Mouse (Mus musculus) heart, adult 8-10 months (tissue): ENCODE measurements around the gene Hdac9. TPM values are rescaled to one million over a fixed set of nuclear protein-coding genes. Genes with fewer than 3 reads are reported as not detected.
A peak's percentile ranks its signal among the peaks of the same experiment; 100 is the strongest.

Experiments used
- DNase-seq: peaks from one replicate; pipeline ENCODE4 v3.0.0; 2022; ENCODE audit warnings: low spot score
- total RNA-seq, 4 experiments: library from RNA; stranded (reverse); gene quantifications; 2 replicates each; pipeline ENCODE4 v1.2.4; 2022

Gene Hdac9
- total RNA-seq, 4 experiments from 2014 or later = 15.6 to 20.6 (median 19.3) TPM

DNA sequence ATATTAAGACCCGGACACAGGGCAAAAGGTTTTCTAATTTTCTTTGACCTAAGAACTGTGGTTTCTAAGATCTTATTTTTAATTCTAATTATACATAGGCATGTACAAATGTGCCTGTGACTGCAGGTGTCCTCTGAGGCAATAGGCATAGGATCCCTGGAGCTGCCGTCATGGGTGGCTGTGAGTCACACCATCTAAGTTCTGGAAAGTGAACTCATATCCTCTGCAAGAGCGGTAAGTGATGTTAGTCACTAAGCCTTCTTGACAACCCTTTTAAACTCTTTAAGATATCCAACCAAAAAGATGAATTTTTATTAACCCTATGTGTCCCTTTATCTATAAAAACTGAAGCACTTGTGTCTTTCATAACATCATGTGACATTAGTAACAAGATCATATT, 304.4 kb downstream of the Hdac9 start:
- DNase-seq = no peak

DNA sequence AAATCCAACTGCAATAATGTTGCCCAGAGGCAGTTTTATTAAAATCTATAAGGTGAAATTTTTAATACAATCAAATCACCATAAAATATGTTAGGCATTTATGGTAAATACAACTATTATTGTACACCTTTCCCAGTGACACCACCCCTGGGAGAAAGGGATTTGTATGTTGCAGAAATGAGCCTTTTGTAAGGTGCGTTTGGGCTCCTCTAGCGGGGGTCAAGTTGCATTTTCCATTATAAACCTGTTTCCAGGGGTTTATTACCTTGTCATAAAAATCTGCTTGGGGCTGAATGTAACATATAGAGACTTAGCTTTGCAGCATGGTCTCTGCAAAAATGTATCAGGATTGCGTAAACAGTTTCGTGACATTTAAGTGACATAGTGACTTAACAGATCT, 312.4 kb downstream of the Hdac9 start:
- no peak for DNase-seq

DNA sequence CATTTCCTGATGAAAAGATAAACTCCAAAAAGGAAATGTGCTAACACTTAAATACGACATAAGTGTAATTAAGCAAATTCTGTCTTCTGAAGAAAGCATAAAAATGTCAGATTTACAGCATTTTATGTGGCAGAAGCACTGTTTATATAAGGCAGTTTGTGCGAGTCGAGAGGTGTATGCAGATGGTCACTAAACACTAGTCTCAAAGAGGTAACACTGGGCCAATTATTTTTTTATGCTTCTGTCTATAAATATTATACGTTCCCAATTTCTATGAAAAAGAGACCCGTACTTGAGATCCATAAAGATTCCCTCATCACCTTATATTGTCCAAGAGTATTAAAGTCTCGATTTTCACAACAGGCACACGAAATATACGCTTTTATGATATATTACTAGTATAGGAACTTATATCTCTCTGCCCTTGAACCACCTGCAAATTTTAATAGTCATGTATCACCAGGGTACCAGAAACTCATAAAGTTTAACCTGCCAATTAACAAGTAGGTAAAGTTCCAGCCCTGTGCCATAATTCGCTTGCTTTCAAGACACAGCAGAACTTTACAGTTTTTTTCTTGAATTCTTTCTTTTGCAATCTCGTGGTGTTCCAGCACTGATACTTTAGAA, 322.6 kb downstream of the Hdac9 start:
- DNase-seq = no peak

DNA sequence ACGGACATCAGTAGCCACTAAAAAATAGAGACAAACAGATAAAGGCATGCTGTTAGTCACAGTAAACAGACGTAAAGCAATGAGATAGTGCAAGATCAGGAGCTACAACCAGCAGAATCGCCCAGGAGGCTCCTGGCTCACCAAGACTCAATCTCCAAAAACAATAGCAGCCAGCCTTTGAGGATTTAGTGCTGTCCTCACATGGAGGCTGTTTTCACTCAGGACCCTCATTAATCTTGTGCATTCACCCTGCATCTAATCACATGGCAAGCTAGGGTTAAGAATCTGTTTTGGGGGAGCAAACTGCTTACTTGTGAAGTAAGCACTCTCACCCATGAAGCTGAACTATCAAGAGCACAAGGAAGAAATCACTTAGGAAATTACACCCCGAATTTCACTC, 329.7 kb downstream of the Hdac9 start:
- DNase-seq = no peak

DNA sequence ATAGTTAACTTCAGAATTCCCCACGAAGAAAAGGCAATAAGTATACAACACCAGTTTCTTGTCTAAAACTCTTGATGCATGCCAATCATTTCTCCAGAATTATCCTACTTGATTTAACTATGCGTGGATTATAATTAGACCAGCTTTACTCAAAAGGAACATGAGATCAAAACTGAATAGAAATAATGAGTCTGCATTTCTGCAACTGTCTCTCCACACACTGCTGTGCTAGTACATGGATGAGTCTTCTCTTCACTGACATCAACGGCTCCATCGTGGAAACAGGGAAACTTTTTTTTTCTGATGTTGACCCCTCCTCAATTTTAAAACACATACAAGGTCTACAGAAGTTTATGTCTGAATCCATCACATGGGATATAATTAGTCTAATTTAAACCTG, 334.4 kb downstream of the Hdac9 start:
- DNase-seq = no peak

DNA sequence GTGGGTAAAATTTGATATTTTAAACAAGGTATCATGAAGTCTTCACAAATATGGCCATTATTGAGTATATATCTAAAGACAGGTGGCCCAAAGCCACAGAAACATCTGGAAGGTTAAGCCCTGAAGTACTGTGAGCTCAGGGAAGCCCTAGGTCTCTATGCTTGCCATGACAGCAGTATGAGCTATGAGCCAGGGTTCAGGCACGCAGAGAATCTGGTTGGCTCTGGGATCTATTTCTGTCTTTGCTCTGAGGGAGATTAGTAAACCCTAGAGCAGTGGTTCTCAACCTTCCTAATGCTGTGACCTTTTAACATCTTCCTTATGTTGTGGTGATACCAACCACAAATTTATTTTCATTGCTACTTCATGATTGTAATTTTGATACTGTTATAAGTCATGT, 337.7 kb downstream of the Hdac9 start:
- peak; percentile 7 for DNase-seq

DNA sequence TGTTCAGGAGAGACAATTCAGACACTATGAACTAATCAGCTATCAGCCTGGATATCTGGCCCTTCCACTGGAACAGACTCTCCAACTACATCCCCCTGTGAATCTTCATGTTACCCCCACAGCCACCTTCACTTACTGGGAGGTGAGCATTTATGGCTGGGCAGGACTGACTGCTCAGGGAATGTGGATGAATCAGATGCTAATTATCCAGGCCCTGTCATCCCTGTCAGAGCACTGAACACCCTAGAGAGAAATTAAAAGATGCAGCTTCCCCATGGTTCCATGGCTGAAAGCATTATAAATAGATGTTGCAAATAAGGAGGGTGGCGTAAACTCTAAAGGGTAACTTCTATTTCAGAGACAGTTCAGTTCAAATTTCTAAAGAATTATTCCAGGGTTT, 345.8 kb downstream of the Hdac9 start:
- no peak for DNase-seq

DNA sequence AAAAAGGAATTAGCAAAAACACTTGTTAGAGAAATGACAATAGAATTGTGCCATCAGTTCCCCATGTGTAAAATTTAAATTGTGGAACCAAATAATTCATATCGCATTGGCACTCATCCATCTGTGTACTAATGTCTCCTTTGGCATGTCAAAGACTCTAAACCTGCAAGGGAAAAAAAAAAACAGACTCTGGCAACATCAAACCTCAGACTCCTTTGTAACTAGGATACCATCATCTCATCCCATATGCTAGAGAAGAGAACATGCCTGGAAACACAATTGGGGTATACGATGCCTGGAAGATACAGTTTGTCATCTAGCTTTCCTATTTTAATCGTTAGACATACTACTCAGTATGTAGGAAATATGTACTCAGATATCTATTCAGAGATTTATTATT, 347.4 kb downstream of the Hdac9 start:
- no peak for DNase-seq

DNA sequence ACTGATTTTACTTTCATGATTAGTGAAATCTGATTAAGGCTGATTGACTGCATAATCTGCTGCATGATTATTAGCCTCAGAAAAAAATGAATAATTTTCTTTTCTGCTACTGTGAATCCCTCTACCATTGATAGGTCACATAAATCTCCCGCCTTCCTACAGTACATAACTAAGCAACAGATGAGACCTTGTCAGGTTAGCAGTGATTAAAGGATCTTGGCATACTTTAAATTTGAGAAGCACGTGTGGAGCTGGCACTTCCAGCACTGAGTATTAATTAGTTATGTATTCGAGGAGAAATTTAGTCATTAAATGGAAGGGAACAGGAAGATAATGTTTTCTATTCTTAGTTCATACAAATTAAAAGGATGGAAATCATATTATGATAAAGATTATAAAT, 347.8 kb downstream of the Hdac9 start:
- DNase-seq = no peak

DNA sequence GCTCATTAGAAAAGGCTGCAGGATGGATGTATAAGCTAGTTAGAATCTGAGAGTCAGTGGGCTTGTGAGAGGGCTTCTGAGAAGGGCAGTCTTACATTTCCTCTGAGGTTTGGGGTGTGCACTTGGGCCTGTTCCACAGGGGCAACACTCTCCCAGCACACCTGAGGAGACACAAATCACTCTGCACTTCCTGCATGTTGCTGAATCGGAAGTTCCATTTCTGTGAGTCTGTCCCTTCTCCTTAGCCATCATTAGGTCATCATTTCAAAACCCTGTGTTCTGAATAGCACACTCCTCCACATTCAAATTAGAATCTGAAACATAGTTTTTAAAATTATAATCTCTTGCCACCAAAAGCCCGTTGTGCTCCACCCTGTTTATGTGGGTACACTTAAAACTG, 354.6 kb downstream of the Hdac9 start:
- no peak for DNase-seq

DNA sequence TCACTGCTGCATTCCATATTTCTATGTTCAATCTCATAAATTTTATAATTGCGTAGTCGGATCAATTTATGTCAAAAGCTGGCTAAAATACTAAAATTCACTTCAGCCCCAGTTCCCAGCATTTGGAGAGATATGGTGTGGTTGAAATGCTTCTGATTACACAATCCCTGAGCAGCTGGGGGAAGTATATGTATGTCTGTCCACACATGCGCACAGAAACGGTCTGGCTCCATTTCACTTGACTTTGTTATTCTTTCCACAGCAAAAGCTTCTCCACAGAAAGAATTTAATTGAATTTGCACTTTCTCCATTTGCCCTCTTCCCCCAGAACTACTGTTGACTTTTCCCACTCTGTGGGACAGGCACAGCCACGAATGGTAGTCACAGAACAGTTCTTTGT, 357.9 kb downstream of the Hdac9 start:
- no peak for DNase-seq

DNA sequence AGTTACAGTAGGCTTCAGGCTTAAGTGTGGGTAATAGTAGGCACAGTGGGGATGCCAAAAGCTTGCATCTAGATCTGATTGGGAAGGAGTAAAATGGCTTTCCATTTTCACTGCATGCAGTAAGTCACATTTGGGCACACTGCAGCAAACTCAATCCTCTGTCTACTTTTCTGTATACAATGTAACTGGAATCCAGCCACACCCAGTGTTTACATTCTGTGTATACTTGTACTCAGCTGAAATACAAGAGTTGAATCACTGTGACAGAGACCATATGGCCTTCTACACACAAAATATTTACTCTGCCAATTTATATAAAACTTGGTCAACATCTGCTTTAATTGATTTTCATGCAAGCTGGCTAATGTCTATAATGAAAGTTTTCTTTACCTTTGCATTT, 362.1 kb downstream of the Hdac9 start:
- no peak for DNase-seq

DNA sequence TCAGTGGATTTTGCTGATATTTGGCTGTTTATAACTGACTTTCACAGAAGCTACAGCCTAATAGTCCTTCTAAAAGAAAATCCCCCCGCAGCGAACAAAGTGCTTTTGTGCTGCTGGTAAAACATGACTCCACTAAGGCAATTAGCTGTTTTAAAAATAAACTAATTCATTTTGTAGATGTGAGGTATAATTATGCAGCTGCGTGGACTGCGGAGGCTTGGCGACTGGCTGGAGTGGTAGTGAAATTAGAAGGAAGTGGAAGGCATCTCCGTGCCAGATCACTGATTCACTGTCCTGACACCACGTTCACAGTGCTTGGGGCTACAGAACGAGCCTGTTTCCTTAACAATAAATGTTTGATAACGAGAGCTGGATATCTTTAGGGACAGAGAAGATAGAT, 366.6 kb downstream of the Hdac9 start:
- DNase-seq = no peak

DNA sequence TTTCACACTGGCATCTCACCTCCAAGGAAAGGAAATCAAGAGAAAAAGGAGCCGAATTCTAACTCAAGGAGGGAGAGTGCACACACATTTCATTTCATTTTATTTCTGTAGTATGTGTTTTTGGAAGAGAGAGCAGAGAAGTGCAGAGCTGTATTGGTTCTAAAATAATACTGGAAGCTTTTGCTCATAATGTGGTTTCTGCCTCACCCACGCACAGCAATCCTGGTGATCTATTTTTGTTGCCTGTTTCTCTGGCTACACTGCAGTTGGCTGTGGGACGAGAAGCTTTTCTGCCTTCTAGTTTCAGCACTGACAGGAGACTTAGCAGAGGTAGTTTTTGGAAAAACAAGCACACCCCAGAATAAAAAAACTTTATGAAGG, 387.7 kb downstream of the Hdac9 start:
- peak; percentile 22 for DNase-seq

DNA sequence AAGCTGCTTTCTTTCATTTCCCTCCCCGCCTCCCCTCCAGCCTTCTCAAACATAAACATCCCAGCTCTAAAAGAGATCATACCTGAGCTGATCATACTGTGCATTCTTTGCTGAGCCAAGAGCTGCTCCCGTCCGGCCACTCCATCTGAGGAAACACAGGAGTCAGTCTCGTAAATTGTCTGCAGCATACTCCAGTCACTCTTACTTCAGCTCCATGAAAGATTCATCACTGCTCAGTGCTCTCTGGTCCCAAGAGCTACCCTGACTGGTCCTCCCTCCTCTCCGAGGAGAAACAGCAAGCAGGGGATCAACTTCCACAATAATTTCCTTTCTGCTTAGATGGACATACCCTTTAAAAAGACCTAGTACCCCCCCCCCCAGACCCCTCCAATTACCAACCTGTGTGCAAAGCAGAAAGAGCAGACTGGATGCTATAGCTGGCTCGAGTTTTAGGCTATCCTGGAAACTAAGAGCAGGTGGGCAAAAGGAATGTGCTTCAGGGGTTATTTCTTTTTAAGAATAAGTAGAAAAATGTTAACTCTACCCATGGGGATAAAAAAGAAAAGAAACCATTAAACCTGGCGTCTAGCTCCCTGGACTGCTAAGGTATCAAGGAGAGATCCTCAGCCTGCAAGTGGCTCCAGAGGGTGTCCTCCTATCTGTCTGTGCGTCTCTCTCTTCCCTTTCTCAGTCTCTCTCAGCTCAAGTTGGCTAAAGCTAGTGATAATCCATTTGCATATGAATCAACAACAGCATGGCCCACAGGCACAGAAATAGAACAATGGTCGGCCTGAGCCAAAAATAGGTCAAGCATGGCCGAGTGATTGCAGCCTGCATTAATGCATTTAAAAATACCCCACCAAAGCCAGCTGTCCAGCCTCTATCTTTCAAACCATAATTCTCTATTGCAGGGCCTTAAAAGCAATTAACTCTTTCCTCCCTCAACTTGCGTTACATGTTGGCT, 388.4 kb downstream of the Hdac9 start:
- peak; percentile 75 for DNase-seq

DNA sequence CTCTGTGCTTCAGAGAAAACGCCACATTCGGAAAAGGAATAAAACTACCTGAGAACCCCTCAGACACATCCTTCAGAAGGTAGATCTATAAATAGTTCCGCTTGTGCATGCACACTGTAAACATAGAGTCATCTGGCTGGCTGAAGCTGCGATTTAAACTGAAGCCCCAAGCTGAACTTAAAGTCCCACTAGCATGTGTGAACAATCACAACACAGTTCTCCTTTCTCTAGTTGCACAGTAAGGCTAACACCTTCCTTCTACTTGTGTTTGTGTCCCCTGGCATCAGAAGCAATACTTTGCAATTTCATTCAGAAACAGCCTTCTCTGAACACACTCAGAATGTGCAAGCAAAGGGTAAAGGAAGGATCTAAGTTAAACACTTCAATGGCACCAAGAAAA, 389.1 kb downstream of the Hdac9 start:
- peak; percentile 12 for DNase-seq

DNA sequence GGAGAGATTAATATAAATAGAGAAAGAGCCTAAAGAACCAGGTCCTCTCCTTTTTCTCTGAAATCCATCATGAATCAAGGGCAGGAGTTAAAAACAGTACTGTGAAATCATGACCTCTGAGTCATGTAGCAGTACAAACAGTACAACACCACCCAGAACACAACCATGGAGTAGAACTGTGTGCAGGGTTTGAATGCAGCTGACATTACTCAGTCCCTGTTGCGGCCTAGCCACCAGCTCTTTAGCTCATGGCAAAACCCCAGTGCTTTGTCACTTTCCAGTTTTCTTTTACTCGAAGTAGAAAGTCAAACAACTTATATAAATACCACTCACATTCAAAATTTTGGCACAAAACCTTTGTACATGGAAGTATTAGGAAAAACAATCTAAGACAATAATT, 395.4 kb downstream of the Hdac9 start:
- no peak for DNase-seq

DNA sequence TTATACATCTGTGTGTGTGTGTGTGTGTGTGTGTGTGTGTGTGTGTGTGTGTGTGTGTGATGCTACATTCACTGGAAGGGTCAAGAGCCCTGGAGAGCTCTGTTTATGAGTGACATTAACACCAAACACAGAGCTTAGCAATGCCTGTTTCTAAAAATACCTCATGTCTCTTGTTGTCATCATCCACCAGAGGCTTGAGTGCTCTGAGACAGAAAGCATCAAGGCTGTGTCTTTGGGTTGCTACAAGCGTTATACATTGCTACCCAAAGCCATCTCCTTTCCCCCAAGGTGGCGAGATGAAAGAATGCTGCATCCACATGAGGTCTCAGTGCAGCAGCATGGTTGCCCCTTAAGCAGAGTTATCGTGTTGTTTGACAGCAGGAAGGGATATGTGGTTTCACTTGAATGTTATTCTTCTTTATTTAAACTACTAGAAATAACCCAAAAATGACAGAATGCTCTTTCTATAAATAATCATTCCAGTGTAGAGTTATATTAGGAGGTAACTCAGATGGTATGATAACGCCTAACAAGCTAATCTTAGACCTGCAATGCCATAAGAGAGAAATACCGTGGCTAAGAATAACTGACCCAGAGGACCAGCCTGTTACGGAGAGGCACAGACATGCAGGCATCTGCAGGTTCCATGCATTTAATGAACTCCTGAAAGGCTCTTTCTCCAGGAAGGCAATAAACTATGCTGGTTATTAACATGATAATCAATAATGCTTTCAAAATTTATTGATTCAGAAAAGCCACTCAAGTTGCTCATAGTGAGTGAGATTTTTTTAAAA, 399.9 kb downstream of the Hdac9 start:
- DNase-seq = no peak

DNA sequence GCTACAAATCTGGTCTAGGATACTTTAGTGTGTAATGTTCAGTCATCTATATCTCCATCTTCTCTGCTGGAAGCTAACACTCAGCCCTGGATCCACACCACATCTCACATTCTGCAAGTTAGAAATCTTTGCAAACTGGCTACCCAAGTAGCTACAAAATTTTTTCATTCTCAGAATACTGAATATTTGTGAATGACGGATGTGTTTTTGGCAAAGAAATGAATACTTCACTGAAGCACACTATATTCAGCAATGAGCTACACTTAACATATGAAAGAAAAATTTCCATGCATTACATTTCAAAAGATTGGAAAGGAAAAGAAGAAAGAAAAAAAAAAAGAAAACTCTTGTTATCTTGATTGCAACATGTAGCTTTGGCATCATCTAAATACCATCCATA, 410.6 kb downstream of the Hdac9 start:
- DNase-seq = no peak

DNA sequence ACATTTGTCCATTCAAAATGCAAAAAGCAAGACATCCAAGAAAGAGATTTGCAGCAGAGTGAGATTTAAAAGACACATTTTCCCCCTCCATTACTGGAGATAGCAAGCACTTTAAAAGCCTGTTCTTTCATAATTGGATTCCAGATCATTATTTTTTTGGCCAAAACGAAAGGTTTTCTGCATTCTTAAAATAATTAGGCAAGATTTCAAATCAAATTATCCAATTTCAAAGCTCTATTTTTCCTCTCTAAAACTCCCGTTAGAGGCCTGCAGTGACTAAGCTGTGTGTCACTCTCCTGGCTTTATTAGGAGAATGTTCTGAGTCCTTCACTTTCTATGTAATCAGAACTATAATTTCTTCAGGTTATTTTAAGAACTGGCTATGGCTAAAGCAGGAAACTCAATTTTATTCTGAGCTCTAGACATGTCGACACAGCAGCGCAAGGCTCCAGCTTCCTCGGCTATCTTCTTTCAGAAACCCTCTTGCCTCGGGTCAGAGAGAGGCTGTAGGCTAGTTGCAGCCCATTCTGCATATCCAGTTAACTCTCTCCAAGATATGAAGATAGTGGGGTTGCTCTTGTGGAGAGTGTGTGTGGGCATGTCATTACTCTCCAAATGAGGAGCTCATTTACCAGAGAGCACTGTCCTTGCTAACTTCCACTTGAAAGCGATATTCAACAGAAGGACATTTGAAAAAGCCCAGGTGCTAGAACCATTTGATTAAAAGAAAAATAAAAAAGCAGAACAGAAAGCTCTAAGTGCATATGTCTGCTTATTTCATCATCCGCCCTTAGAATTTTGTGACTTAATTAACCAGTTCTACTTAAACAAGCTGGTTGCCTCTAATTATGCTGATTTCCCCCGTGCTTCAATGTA, 417.9 kb downstream of the Hdac9 start:
- peak; percentile 19 for DNase-seq

DNA sequence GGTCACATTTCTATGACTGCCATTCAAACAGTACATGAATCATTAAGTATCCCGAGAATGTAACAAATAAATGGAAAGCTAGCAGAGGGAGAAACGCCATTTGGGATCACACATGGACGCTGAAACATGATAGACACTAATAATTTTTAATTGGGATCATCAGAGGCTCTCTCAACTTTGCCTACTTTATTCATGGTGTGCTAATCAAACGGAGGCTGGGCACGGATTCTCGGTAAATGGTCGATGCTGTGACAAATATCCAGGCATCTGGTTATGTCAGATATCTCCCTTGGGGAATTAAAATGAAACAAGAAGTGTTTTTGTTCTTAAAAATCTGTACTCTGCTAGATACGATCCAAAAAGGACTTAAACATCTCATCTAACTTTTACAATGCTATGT, 418.6 kb downstream of the Hdac9 start:
- DNase-seq = no peak
